Mouse (Mus musculus) thymus, postnatal 10 days (tissue): ENCODE measurements at regions not wholly inside any gene's neighbourhood (a gene's known extent, or its start where the extent isn't known, plus 50 kb on each side); places are given as distances from the start of the nearest gene placed in this dataset.

Experiments used
- DNase-seq, 2 experiments: peaks; one replicate each; pipeline ENCODE4 v3.0.0; 2021; ENCODE audit warnings: low spot score in 2 of 2

GRCm38 (mm10) chr14:106052585-106053551, 53.1 kb upstream of the Trim52 start:
- no peak for DNase-seq
